Mouse (Mus musculus) brain, embryonic 14.5 days (tissue): ENCODE results near the gene Trpc5os.

Experiments used
- CTCF ChIP-seq: fragments of 200-500 bp; IDR thresholded peaks from 2 replicates; pipeline ENCODE4 v1.5.1; 2012; ENCODE audit warnings: inconsistent platforms, mild to moderate bottlenecking, moderate library complexity, borderline replicate concordance; ENCODE audit not compliant: insufficient read depth, insufficient read length; ENCODE audit errors: extremely low read depth
- POLR2A ChIP-seq: fragments of 200-500 bp; IDR thresholded peaks from 2 replicates; pipeline ENCODE4 v1.6.1; 2012; ENCODE audit warnings: mild to moderate bottlenecking, inconsistent platforms, borderline replicate concordance; ENCODE audit not compliant: poor library complexity, insufficient read depth, insufficient read length, severe bottlenecking; ENCODE audit errors: extremely low read depth

GRCm38 (mm10) chrX:144421091-144421490 lies 35.3 kb upstream of the Trpc5os start:
- TF ChIP-seq POLR2A, result no peak
- TF ChIP-seq CTCF, result no peak
